Mouse (Mus musculus) small intestine, adult 2 months (tissue): ENCODE measurements around the gene Kcnc3. TPM values are rescaled to one million over a fixed set of nuclear protein-coding genes. Genes with fewer than 3 reads are reported as not detected.

Experiments used
- H3K27ac ChIP-seq: fragments of 200-500 bp; 2 replicates; pipeline ENCODE4 v1.5.1; 2012; ENCODE audit warnings: low read depth, low read length, control low read depth, inconsistent platforms; ENCODE audit not compliant: insufficient read depth
- H3K27me3 ChIP-seq: fragments of 200-500 bp; 2 replicates; pipeline ENCODE4 v1.6.1; 2012; ENCODE audit warnings: mild to moderate bottlenecking, moderate library complexity, low read length, inconsistent platforms; ENCODE audit not compliant: control insufficient read depth, insufficient read depth
- H3K36me3 ChIP-seq: fragments of 200-500 bp; 2 replicates; pipeline ENCODE4 v1.6.1; 2012; ENCODE audit warnings: mild to moderate bottlenecking, low read length, control low read depth, inconsistent platforms; ENCODE audit not compliant: control insufficient read depth, insufficient read depth
- H3K4me1 ChIP-seq: fragments of 200-500 bp; 2 replicates; pipeline ENCODE4 v1.6.1; 2012; ENCODE audit warnings: low read length, inconsistent platforms, mixed read lengths; ENCODE audit not compliant: control insufficient read depth, insufficient read depth, insufficient read length
- H3K4me3 ChIP-seq: fragments of 200-500 bp; 2 replicates; pipeline ENCODE4 v1.5.1; 2012; ENCODE audit warnings: low read depth, mild to moderate bottlenecking, control low read depth, inconsistent platforms, low read length, moderate library complexity
- CTCF ChIP-seq: fragments of 200-500 bp; IDR thresholded peaks from 2 replicates; pipeline ENCODE4 v1.5.1; 2012; ENCODE audit warnings: low read depth, mild to moderate bottlenecking, control low read depth, inconsistent platforms, low read length, moderate library complexity, mixed read lengths; ENCODE audit not compliant: insufficient replicate concordance, insufficient read length; ENCODE audit errors: extremely low read depth
- POLR2A ChIP-seq: fragments of 200-500 bp; IDR thresholded peaks from 2 replicates; pipeline ENCODE4 v1.6.1; 2012; ENCODE audit warnings: low read depth, mild to moderate bottlenecking, control low read depth, inconsistent platforms, low read length, moderate library complexity
- WGBS: fragments of 180-500 bp; shearing (Covaris S2); methylation state at CpG from one replicate; pipeline ENCODE4 v1.1.7; 2018; 5-methylcytosine and 5-hydroxymethylcytosine counted together
- polyA plus RNA-seq: library from polyadenylated mRNA; depleted of rRNA; stranded (reverse); fragments of >200 nt; gene quantifications from 2 replicates; pipeline ENCODE4 v1.2.3, GENCODE M21; 2012

The Kcnc3 gene
- polyA plus RNA-seq, 1 experiment = 3.1 TPM

- TF ChIP-seq CTCF (no peak), POLR2A (no peak)
- no peak overlapping the region for H3K27ac ChIP-seq
- 0 out of 2 replicates have a peak, but pooled peaks cover 2% of the 10 kb centered on the region for H3K4me1 ChIP-seq
- H3K4me3 ChIP-seq = no peak overlapping the region
- WGBS = 80% methylated on average over 4 of the region's 4 CpGs
- no peaks in the 10 kb centered on the region for H3K36me3 ChIP-seq
- H3K27me3 ChIP-seq = 0 out of 2 replicates have a peak, but pooled peaks cover 2% of the 10 kb centered on the region
Observed at GRCm38 (mm10) chr7:44571811-44572210, 18.7 kb upstream of the Kcnc3 start.

GRCm38 (mm10) chr7:44572213-44572701, 18.2 kb upstream of the Kcnc3 start, which contains the start of gene Napsa:
Napsa (plus strand) TSS chr7:44572380.
- 22% methylated on average over 7 of the region's 7 CpGs for WGBS
- Histone ChIP-seq H3K4me3 (peak within 1 kb of the TSS; percentile 25; the same call in 1 of the 2 replicates), H3K27ac (peak within 1 kb of the TSS; percentile 26; the same call in 1 of the 2 replicates), H3K27me3 (0 out of 2 replicates have a peak, but pooled peaks cover 2% of the 10 kb centered on the region), H3K4me1 (0 out of 2 replicates have a peak, but pooled peaks cover 2% of the 10 kb centered on the region), H3K36me3 (no peaks in the 10 kb centered on the region)
- TF ChIP-seq POLR2A = no peak
- no peak for TF ChIP-seq CTCF

GRCm38 (mm10) chr7:44572956-44573484, 17.4 kb upstream of the Kcnc3 start:
- no peak for TF ChIP-seq CTCF
- Histone ChIP-seq H3K4me1 (0 out of 2 replicates have a peak, but pooled peaks cover 2% of the 10 kb centered on the region), H3K27me3 (0 out of 2 replicates have a peak, but pooled peaks cover 2% of the 10 kb centered on the region), H3K4me3 (no peak overlapping the region), H3K27ac (peak overlapping the region; percentile 26; the same call in 1 of the 2 replicates), H3K36me3 (no peaks in the 10 kb centered on the region)
- 77% methylated on average over 5 of the region's 5 CpGs for WGBS

GRCm38 (mm10) chr7:44576333-44576844, 14.1 kb upstream of the Kcnc3 start:
- no peak overlapping the region for H3K4me3 ChIP-seq
- whole genome bisulfite sequencing = 34% methylated on average over 5 of the region's 5 CpGs
- no peaks in the 10 kb centered on the region for H3K4me1 ChIP-seq
- no peak overlapping the region for H3K27ac ChIP-seq
- no peaks in the 10 kb centered on the region for H3K36me3 ChIP-seq
- 0 out of 2 replicates have a peak, but pooled peaks cover 4% of the 10 kb centered on the region for H3K27me3 ChIP-seq
- TF ChIP-seq POLR2A (no peak), CTCF (no peak)

- Histone ChIP-seq H3K4me1 (no peaks in the 10 kb centered on the region), H3K27ac (no peak overlapping the region), H3K36me3 (no peaks in the 10 kb centered on the region), H3K27me3 (peaks cover 18% of the 10 kb centered on the region), H3K4me3 (no peak overlapping the region)
- WGBS = 68% methylated on average over 6 of the region's 6 CpGs
- TF ChIP-seq POLR2A = no peak
- TF ChIP-seq CTCF = no peak
Observed at GRCm38 (mm10) chr7:44581637-44582036, 8.8 kb upstream of the Kcnc3 start.

GRCm38 (mm10) chr7:44582709-44583108, 7.8 kb upstream of the Kcnc3 start:
- WGBS = 62% methylated on average over 5 of the region's 5 CpGs

GRCm38 (mm10) chr7:44583146-44583545, 7.3 kb upstream of the Kcnc3 start:
- no peak overlapping the region for H3K4me3 ChIP-seq
- H3K4me1 ChIP-seq = no peaks in the 10 kb centered on the region
- H3K27ac ChIP-seq = no peak overlapping the region
- 68% methylated on average over 1 of the region's 1 CpGs for WGBS
- TF ChIP-seq CTCF (no peak), POLR2A (no peak)
- peaks cover 33% of the 10 kb centered on the region for H3K27me3 ChIP-seq
- no peaks in the 10 kb centered on the region for H3K36me3 ChIP-seq

More at GRCm38 (mm10) chr7:44582709-44583108, 7.8 kb upstream of the Kcnc3 start:
- Histone ChIP-seq H3K27ac (no peak overlapping the region), H3K4me1 (no peaks in the 10 kb centered on the region), H3K36me3 (no peaks in the 10 kb centered on the region), H3K4me3 (no peak overlapping the region), H3K27me3 (peaks cover 29% of the 10 kb centered on the region)
- TF ChIP-seq CTCF = no peak
- TF ChIP-seq POLR2A = no peak
